Mouse (Mus musculus): ENCODE data around the gene Agtpbp1. TPM values are rescaled to one million over a fixed set of nuclear protein-coding genes. Genes with fewer than 3 reads are reported as not detected.

Agtpbp1 gene
- polyA plus RNA-seq, 1 experiment from 2014 or later: 9.2 TPM

DNA sequence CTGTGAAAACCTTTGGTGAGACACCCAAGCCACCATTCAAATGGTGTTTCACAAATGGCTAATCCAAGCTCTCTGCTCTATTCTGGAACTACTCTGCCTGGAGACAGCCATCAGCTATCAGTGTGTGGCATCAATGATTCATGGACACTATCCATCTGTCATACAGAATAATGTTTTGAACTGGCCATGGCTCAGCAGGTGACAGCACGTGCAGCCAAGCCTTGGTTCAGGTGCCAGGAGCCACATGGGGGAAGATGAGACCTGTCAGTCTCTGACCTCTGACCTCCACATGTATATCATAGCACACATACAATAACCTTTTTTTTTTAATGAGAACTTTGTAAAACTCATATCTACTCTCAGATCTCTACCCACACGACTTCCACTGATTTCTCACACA is 32.3 kb downstream of the Agtpbp1 start:
- Histone ChIP-seq H3K9ac (no peak overlapping the region), H3K4me3 (replicated peaks) (no peak overlapping the region), H3K36me3 (no peaks in the 10 kb centered on the region), H3K4me2 (no peak overlapping the region), H3K9me3 (replicated peaks) (no peaks in the 10 kb centered on the region), H3K27me3 (no peaks in the 10 kb centered on the region), H3K4me1 (replicated peaks) (peaks cover 64% of the 10 kb centered on the region), H3K27ac (no peak overlapping the region)
- WGBS (ENCODE audit: insufficient replicate concordance): 63% methylated on average over 2 of the region's 2 CpGs
- ATAC-seq (ENCODE audit: low read depth) (no peak), DNase-seq (no peak)

DNA sequence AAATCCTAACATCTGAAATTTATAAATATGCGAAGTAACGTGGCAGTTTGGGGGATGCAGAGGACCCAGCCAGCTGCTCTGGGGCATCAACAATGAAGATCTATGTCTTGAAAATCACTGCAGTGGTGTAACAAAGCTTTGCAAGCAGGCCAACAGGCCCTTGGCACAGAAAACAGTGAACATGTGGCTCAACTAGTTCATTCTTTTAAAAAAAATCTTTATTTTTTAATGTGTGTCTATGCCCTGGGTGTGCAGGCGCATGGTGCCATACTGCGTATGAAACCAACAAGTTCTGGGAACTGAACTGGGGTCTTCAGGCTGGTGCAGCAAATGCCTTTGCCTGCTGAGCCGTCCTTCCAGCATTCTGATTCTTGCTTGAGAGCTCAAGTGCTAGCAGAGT is 32.7 kb downstream of the Agtpbp1 start:
- no peaks in the 10 kb centered on the region for H3K9me3 ChIP-seq (replicated peaks)
- no peaks in the 10 kb centered on the region for H3K27me3 ChIP-seq
- no peak overlapping the region for H3K27ac ChIP-seq
- H3K4me1 ChIP-seq (replicated peaks): peaks cover 65% of the 10 kb centered on the region
- H3K4me3 ChIP-seq (replicated peaks): no peak overlapping the region
- WGBS (ENCODE audit: insufficient replicate concordance): 86% methylated on average over 5 of the region's 5 CpGs
- no peak overlapping the region for H3K4me2 ChIP-seq
- no peaks in the 10 kb centered on the region for H3K36me3 ChIP-seq
- ATAC-seq (ENCODE audit: low read depth) (no peak), DNase-seq (no peak)
- no peak overlapping the region for H3K9ac ChIP-seq

DNA sequence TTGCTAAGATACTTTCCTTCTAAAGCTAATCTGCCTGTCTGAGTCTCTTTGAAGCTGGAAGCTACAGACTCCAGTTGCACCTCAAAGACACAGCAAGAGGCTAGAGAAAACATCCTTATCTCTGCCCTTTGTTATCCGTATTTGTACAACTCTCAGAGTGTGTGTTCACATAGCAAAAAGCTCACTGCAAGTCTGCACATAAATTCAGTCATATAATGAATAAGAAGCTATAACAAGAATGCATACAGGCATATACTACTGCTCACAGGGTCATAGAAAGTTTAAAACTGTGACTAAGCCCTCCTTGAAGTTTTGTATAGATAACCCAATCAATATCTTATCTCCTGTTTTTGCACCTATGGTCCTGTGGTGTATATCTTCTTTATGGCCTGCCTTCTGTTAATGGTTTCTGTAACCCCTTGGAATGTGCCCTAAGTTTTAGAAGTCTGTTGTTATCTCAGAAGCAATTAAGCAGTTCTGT is 35.7 kb downstream of the Agtpbp1 start:
- no peaks in the 10 kb centered on the region for H3K27me3 ChIP-seq
- no peaks in the 10 kb centered on the region for H3K36me3 ChIP-seq
- H3K4me2 ChIP-seq: 0 out of 2 replicates have a peak overlapping the region, but pooled peaks have one; percentile 9
- DNase-seq (no peak), ATAC-seq (ENCODE audit: low read depth) (peak; percentile 70)
- H3K4me3 ChIP-seq (replicated peaks): no peak overlapping the region
- H3K9me3 ChIP-seq (replicated peaks): no peaks in the 10 kb centered on the region
- H3K4me1 ChIP-seq (replicated peaks): peaks cover 65% of the 10 kb centered on the region
- H3K27ac ChIP-seq: peak overlapping the region; percentile 69
- 9% methylated on average over 1 of the region's 1 CpGs for WGBS (ENCODE audit: insufficient replicate concordance)
- H3K9ac ChIP-seq: no peak overlapping the region

DNA sequence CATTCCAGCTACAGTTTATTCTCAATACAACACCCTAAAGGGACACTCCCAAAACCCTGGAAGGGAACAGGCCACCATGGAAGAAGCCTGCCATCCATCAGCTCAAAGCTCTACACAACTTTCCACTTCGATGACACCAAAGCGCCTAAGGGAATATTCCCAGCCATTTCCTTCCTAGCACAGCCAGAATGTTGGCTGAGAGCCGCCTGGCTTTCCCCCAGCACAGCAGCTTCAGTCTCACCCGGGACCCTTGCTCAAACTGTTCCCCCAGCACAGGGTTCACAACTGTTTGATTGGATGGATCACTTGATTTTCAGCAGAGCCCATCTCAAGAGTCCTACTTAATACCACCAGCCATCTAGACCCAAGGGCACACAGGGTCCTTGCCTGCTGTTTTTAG is 37.3 kb downstream of the Agtpbp1 start:
- peaks cover 66% of the 10 kb centered on the region for H3K4me1 ChIP-seq (replicated peaks)
- 80% methylated on average over 4 of the region's 4 CpGs for WGBS (ENCODE audit: insufficient replicate concordance)
- DNase-seq (no peak), ATAC-seq (ENCODE audit: low read depth) (no peak)
- no peak overlapping the region for H3K4me2 ChIP-seq
- H3K27ac ChIP-seq: peak overlapping the region; percentile 14; the same call in 1 of the 2 replicates
- H3K36me3 ChIP-seq: no peaks in the 10 kb centered on the region
- H3K9ac ChIP-seq: no peak overlapping the region
- H3K9me3 ChIP-seq (replicated peaks): no peaks in the 10 kb centered on the region
- H3K27me3 ChIP-seq: no peaks in the 10 kb centered on the region
- no peak overlapping the region for H3K4me3 ChIP-seq (replicated peaks)

DNA sequence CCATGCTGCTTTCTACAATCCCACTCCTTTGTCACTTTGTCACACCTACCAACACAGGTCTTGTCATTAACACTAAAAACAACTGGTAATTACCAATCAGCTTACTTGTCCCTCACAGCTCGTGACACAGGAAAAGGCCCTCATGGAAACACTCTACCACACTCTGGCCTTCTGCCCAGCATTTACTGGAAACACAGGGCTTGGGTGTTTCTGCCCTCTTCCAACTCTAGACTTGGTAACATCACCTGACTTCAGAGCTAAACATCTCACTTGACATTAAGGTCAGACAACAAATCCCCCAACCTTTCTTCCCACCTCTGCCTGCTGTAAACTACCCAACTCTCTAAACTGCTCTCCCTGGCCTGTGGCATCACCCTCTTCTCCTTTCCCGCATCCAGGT is 37.9 kb downstream of the Agtpbp1 start:
- Histone ChIP-seq H3K36me3 (no peaks in the 10 kb centered on the region), H3K27me3 (no peaks in the 10 kb centered on the region), H3K27ac (no peak overlapping the region), H3K4me2 (no peak overlapping the region), H3K4me1 (replicated peaks) (peaks cover 71% of the 10 kb centered on the region), H3K9ac (no peak overlapping the region), H3K9me3 (replicated peaks) (no peaks in the 10 kb centered on the region), H3K4me3 (replicated peaks) (no peak overlapping the region)
- 72% methylated on average over 2 of the region's 2 CpGs for WGBS (ENCODE audit: insufficient replicate concordance)
- ATAC-seq (ENCODE audit: low read depth) (no peak), DNase-seq (no peak)

DNA sequence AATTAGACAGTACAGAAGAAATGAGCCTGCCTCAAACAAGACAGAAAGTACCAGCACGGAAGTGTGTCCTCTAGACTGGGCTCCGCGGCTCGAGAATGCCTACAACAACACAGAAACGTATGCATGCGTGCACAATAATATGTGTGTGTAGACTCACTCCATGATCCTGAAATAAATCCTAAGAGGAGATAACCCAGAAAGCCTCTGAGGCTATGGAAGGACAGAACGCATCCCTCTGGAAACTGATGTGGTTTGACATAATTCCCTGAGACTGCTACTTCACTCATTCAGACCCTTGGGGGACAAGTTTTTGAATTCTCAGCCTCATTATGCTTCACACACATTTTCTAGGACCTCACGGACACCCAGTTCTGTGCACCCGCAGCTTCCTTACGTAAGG is 42.6 kb downstream of the Agtpbp1 start:
- Histone ChIP-seq H3K27ac (no peak overlapping the region), H3K9me3 (replicated peaks) (no peaks in the 10 kb centered on the region), H3K36me3 (peaks cover 3% of the 10 kb centered on the region; the same call in 1 of the 2 replicates), H3K4me1 (replicated peaks) (peaks cover 29% of the 10 kb centered on the region), H3K4me3 (replicated peaks) (no peak overlapping the region), H3K4me2 (no peak overlapping the region), H3K27me3 (no peaks in the 10 kb centered on the region), H3K9ac (no peak overlapping the region)
- DNase-seq: no peak
- no peak for ATAC-seq (ENCODE audit: low read depth)
- WGBS (ENCODE audit: insufficient replicate concordance): 85% methylated on average over 10 of the region's 10 CpGs

DNA sequence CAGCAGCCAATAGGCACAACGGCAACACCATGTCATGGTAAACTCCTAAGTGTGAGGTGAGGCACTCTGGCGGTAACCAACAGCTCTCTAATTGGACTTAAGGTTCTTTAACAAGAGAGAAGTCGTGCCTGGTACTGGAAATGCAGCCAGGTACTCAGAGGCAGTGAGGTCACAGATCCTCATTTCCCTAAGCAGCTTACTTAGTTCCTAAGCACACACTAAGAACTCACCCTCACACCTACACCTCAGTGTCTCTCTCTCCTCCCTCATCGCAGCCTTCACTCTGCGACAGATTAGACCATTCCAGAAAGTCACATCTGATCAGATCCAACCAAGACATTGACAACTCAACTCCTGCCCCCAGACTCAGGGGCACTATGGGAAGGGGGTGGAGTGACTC is 45.0 kb downstream of the Agtpbp1 start:
- WGBS (ENCODE audit: insufficient replicate concordance): 75% methylated on average over 5 of the region's 5 CpGs
- ATAC-seq (ENCODE audit: low read depth): no peak

DNA sequence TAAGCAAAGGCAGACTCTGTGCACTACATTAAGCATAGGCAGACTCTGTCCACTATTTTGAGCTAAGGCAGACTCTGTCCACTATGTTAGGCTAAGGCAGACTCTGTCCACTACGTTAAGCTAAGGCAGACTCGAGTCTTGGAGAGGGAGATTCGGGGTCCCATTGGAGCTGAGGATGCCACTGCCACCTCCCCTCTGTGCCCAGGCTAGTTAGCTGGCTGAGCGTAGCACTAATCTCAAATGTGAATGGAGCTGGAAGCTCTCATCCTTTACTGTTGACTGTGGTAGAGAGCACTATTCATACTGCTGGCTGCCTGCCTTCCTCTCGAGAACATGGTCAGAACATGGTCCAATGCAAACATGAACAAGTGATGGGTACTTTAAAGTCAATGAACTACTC is 46.4 kb downstream of the Agtpbp1 start:
- peaks cover 6% of the 10 kb centered on the region; the same call in 1 of the 2 replicates for H3K4me1 ChIP-seq (replicated peaks)
- no peak overlapping the region for H3K4me2 ChIP-seq
- DNase-seq (no peak), ATAC-seq (ENCODE audit: low read depth) (no peak)
- H3K27me3 ChIP-seq: no peaks in the 10 kb centered on the region
- H3K27ac ChIP-seq: no peak overlapping the region
- H3K9me3 ChIP-seq (replicated peaks): no peaks in the 10 kb centered on the region
- no peak overlapping the region for H3K4me3 ChIP-seq (replicated peaks)
- peaks cover 19% of the 10 kb centered on the region; the same call in 1 of the 2 replicates for H3K36me3 ChIP-seq
- no peak overlapping the region for H3K9ac ChIP-seq
- WGBS (ENCODE audit: insufficient replicate concordance): 84% methylated on average over 5 of the region's 5 CpGs

More for the DNA sequence above, 45.0 kb downstream of the Agtpbp1 start:
- no peak overlapping the region for H3K27ac ChIP-seq
- DNase-seq: no peak
- no peak overlapping the region for H3K4me3 ChIP-seq (replicated peaks)
- peaks cover 12% of the 10 kb centered on the region for H3K4me1 ChIP-seq (replicated peaks)
- no peaks in the 10 kb centered on the region for H3K27me3 ChIP-seq
- H3K9ac ChIP-seq: no peak overlapping the region
- peaks cover 17% of the 10 kb centered on the region; the same call in 1 of the 2 replicates for H3K36me3 ChIP-seq
- no peaks in the 10 kb centered on the region for H3K9me3 ChIP-seq (replicated peaks)
- H3K4me2 ChIP-seq: no peak overlapping the region

DNA sequence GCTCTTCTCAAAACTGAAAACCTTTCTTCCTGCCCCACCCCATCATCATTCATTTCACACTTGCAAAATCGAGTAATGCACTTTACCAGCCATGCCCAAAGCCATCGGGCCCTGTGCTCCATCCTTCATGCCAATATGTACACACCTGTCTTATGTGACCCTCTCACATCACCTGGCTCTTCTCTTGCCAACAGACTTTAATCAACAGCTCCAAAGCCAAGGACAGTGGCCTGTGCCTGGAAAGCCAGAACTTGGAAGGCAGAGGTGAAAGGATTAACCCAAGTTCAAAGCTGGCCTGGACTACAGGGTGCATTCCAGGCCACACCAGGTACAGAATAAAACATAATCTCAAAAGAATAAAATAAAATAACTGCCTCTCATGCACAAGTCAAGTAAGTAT is 48.4 kb downstream of the Agtpbp1 start:
- Histone ChIP-seq H3K4me2 (no peak overlapping the region), H3K9ac (no peak overlapping the region), H3K36me3 (peaks cover 34% of the 10 kb centered on the region), H3K27me3 (no peaks in the 10 kb centered on the region), H3K9me3 (replicated peaks) (no peaks in the 10 kb centered on the region), H3K4me1 (replicated peaks) (no peaks in the 10 kb centered on the region), H3K27ac (no peak overlapping the region), H3K4me3 (replicated peaks) (no peak overlapping the region)
- 70% methylated on average over 2 of the region's 2 CpGs for WGBS (ENCODE audit: insufficient replicate concordance)
- ATAC-seq (ENCODE audit: low read depth) (no peak), DNase-seq (no peak)

DNA sequence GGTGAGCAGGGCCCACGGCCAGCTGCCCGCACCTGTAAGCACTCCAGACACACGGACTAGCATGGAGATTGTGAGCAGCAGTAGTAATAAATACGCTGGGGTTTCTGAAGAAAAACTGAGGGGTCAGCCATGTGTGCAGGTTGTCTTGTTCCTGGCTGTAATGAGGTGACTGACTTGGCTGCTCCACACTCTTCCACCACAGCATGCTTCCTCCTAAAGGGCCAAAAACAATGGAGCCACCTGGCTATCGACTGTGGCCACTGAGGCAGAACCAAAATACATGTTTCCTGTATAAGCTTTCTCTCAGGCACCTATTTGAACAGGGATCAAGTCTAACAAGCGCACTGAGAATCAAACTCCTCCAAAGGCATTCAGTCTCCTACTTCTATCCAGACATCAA is 49.3 kb downstream of the Agtpbp1 start:
- Histone ChIP-seq H3K27me3 (no peaks in the 10 kb centered on the region), H3K36me3 (peaks cover 35% of the 10 kb centered on the region), H3K9ac (no peak overlapping the region), H3K9me3 (replicated peaks) (no peaks in the 10 kb centered on the region), H3K4me1 (replicated peaks) (no peaks in the 10 kb centered on the region), H3K4me3 (replicated peaks) (no peak overlapping the region), H3K4me2 (no peak overlapping the region), H3K27ac (no peak overlapping the region)
- WGBS (ENCODE audit: insufficient replicate concordance): 82% methylated on average over 6 of the region's 6 CpGs
- DNase-seq (no peak), ATAC-seq (ENCODE audit: low read depth) (no peak)

DNA sequence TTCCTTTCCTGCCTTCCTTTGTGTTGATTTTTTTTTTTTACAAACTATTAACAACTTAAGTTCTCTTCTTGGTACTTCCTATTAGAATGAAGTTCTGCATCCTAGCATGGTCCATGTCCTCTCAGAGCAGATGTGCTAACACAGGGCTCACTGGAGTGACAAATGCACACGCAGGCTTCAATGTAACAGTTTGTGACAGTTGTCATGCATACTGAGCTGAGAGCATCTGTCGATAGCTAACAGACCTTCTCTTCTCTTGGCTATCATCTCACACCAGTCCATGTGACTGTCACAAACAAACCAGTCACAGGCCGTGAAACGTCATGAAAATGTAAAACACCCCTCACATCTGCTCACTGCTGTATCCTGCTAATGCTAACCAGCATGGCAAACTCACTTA is 50.7 kb downstream of the Agtpbp1 start:
- Histone ChIP-seq H3K4me1 (replicated peaks) (no peaks in the 10 kb centered on the region), H3K4me2 (no peak overlapping the region), H3K27ac (no peak overlapping the region), H3K27me3 (no peaks in the 10 kb centered on the region), H3K4me3 (replicated peaks) (no peak overlapping the region), H3K9ac (no peak overlapping the region), H3K9me3 (replicated peaks) (no peaks in the 10 kb centered on the region), H3K36me3 (peaks cover 39% of the 10 kb centered on the region)
- DNase-seq (no peak), ATAC-seq (ENCODE audit: low read depth) (no peak)
- 76% methylated on average over 4 of the region's 4 CpGs for WGBS (ENCODE audit: insufficient replicate concordance)

DNA sequence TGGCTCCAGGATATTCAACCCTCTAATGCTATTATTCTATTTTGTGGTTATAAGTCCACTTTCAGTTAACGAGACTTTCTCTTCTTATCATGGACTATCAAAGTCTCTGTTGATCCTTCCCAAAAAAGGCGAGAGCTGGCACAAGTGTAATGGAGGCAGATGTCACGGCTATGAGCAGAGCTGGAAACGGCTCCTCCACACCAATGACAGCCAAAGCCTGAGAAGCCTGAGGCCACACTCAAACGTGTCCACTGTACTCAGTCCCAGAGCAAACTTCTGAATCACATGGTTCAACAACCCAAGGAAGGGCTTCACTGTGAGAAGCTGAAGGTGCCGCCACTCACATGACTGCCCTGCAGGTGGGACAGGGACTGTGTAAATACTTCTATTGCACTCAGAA is 51.7 kb downstream of the Agtpbp1 start:
- no peak overlapping the region for H3K4me3 ChIP-seq (replicated peaks)
- no peak overlapping the region for H3K9ac ChIP-seq
- no peak for DNase-seq
- no peak for ATAC-seq (ENCODE audit: low read depth)
- no peaks in the 10 kb centered on the region for H3K27me3 ChIP-seq
- H3K4me2 ChIP-seq: no peak overlapping the region
- peaks cover 41% of the 10 kb centered on the region for H3K36me3 ChIP-seq
- no peaks in the 10 kb centered on the region for H3K9me3 ChIP-seq (replicated peaks)
- no peak overlapping the region for H3K27ac ChIP-seq
- WGBS (ENCODE audit: insufficient replicate concordance): 77% methylated on average over 6 of the region's 6 CpGs
- no peaks in the 10 kb centered on the region for H3K4me1 ChIP-seq (replicated peaks)

All from liver, embryonic 13.5 days (tissue).